8 mouse cellular contexts compared by ENCODE assay signal in the genomic region with DNA sequence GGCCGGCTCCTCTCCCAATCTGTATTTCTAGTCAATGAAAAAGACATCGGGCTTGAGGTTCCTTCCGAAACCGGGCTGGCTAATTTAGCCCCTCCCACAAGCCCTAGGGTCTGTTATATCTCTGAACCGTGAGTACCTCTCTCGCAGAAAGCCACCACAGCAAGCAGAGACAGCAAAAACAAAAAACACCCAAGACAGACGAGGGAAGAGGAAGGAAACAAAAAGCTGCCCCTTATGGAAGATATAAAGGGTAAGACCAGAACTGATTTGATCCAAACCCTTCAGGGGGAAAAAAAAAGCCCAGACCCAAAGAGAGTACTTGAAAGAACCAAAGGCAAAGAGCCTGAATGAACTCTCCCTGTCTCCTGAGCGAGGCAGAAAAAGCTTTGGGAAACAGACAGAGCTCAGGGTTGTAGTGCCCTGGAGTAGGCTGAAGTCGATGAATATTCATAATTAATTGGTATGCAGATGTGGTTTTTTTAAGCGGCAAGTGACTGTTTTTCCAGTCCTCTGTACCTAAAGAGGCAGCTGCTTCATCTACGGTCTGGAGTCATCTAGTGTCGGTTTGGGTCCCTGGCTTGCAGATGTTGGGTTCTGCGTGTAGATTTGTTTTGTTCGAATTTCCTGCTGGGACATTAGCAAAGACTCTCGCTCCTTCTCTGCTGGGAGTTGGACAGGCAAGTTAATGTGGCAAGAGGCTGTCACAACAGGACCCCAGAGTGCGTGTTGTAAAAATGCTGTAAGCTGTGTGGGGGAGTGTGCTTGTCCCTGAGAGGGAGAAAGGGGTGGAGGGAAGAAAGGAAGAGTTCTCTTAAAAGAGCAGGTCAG. TPM values are rescaled to one million over a fixed set of nuclear protein-coding genes. Genes with fewer than 3 reads are reported as not detected.
A peak's percentile ranks its signal among the peaks of the same experiment; 100 is the strongest.
DNase-seq lines count a peak whose midpoint lies in the region; ATAC-seq and TF ChIP-seq lines count a peak whose summit lies in the region.

No protein-coding gene starts in this region.

- H3K27me3 ChIP-seq in neural tube, embryonic 15.5 days (replicated peaks): no peaks in the 10 kb centered on the region

- peaks cover 12% of the 10 kb centered on the region for H3K4me1 ChIP-seq in lung, adult 2 months (ENCODE audit: control insufficient read depth, insufficient read depth, low read length)
- peaks cover 32% of the 10 kb centered on the region for H3K4me1 ChIP-seq in neural tube, embryonic 15.5 days

- H3K36me3 ChIP-seq in neural tube, embryonic 15.5 days: no peaks in the 10 kb centered on the region

- peak; percentile 33 to 42 for DNase-seq in layer of hippocampus, postnatal 14 days (ENCODE audit: low spot score in 2 of 2)
- no peak for DNase-seq in layer of hippocampus, postnatal 25 days (ENCODE audit: extremely low spot score in 1 of 2, low spot score in 1 of 2)
- peak; percentile 29 for DNase-seq in forelimb bud, embryonic 11.5 days (ENCODE audit: low read depth, low spot score)
- peak; percentile 51 for DNase-seq in lung, adult 2 months
- no peak for DNase-seq in urinary bladder, postnatal 14 days (ENCODE audit: low spot score)

- H3K4me2 ChIP-seq in neural tube, embryonic 15.5 days: peak overlapping the region; percentile 59

- H3K4me3 ChIP-seq in lung, adult 2 months (replicated peaks; ENCODE audit: extremely low read depth, low read depth, low read length): peak overlapping the region; percentile 76
- peak overlapping the region; percentile 38 for H3K4me3 ChIP-seq in neural tube, embryonic 15.5 days (replicated peaks)

- H3K9me3 ChIP-seq in neural tube, embryonic 15.5 days (replicated peaks): no peaks in the 10 kb centered on the region

- peak overlapping the region; percentile 74 for H3K27ac ChIP-seq in neural tube, embryonic 15.5 days (replicated peaks)

- WGBS in lung, adult 2 months: 3% methylated on average over 16 of the region's 16 CpGs
- under 1% methylated on average over 16 of the region's 16 CpGs for WGBS in neural tube, embryonic 15.5 days

- peak overlapping the region; percentile 51 for H3K9ac ChIP-seq in neural tube, embryonic 15.5 days (replicated peaks)

- no peak for TF ChIP-seq CTCF in lung, adult 2 months (IDR thresholded peaks at IDR 0.05; ENCODE audit: insufficient read depth, low read length)

- peak; percentile 51 for ATAC-seq in activated CD4-positive, CD25-positive, alpha-beta regulatory T cell, adult 4 months
- peak; percentile 51 for ATAC-seq in inflammation-experienced regulatory T-cells, adult 6 months
- peak; percentile 71 for ATAC-seq in neural tube, embryonic 15.5 days (ENCODE audit: low FRiP score)

- TF ChIP-seq POLR2A in lung, adult 2 months (IDR thresholded peaks at IDR 0.05; ENCODE audit: borderline replicate concordance, extremely low read depth, low read depth, low read length): peak; percentile 38; the same call in 1 of the 2 replicates

RNA-seq across cellular contexts. Expression of a gene that starts 47.7 kb away (rescaled TPM):
- total RNA-seq in layer of hippocampus, postnatal 14 days (2021): 10 to 100 TPM; 18.7 to 19.9 TPM
- 10 to 100 TPM; 15.9 to 20.2 TPM for total RNA-seq in layer of hippocampus, postnatal 25 days (2021)
- polyA plus RNA-seq in activated CD4-positive, CD25-positive, alpha-beta regulatory T cell, adult 4 months (2017; shearing (Covaris generic)): 10 to 100 TPM; 37.7 to 51.7 TPM
- polyA plus RNA-seq in inflammation-experienced regulatory T-cells, adult 6 months (2017; shearing (Covaris generic)): 10 to 100 TPM; 46.8 to 61.9 (median 50.3) TPM
- 28.7 and 41.2 TPM in 2 replicates for polyA plus RNA-seq in lung, adult 2 months (2012; rRNA removed)
- 7.0 and 10.4 TPM in 2 replicates for polyA plus RNA-seq in neural tube, embryonic 15.5 days (2015; fragmentation: Nextera tagmentation; extraction: Ambion mirVana)

RNA-seq across cellular contexts. Expression of a gene that starts 47.8 kb away (rescaled TPM):
- total RNA-seq in layer of hippocampus, postnatal 14 days (2021): 10 to 100 TPM; 18.4 to 21.9 TPM
- total RNA-seq in layer of hippocampus, postnatal 25 days (2021): 10 to 100 TPM; 15.8 to 17.6 TPM
- polyA plus RNA-seq in activated CD4-positive, CD25-positive, alpha-beta regulatory T cell, adult 4 months (2017; shearing (Covaris generic)): 1 to 10 TPM; 6.5 to 7.2 TPM
- polyA plus RNA-seq in inflammation-experienced regulatory T-cells, adult 6 months (2017; shearing (Covaris generic)): 1 to 10 TPM; 5.8 to 9.4 (median 9.1) TPM
- 12.1 and 12.8 TPM in 2 replicates for polyA plus RNA-seq in lung, adult 2 months (2012; rRNA removed)
- polyA plus RNA-seq in neural tube, embryonic 15.5 days (2015; fragmentation: Nextera tagmentation; extraction: Ambion mirVana): 13.7 and 14.8 TPM in 2 replicates

Comparison
In these comparisons a context has a peak if more than half of its experiments do, and no peak if none do; other contexts are left out.
1. DNase-seq: peak in layer of hippocampus, postnatal 14 days (2 of 2), forelimb bud, embryonic 11.5 days (single experiment) and lung, adult 2 months (single experiment); none in layer of hippocampus, postnatal 25 days (0 of 2) and urinary bladder, postnatal 14 days (single experiment).
2. Peak in every context shown above with its lines, with median percentiles within 50 percentile points of each other: ATAC-seq.